Mouse (Mus musculus) spleen, adult 12 weeks (tissue): ENCODE measurements around the gene A2ml1.
A peak's percentile ranks its signal among the peaks of the same experiment; 100 is the strongest.
"Not testable (repeated sequence)": the region's sequence is repeated elsewhere in the genome, so short reads cannot be mapped to it uniquely, and the experiment has no call there.

ENCODE experiments used
- DNase-seq: peaks from one replicate; pipeline ENCODE4 v3.0.0; 2022; ENCODE audit warnings: low spot score

The A2ml1 gene

DNA sequence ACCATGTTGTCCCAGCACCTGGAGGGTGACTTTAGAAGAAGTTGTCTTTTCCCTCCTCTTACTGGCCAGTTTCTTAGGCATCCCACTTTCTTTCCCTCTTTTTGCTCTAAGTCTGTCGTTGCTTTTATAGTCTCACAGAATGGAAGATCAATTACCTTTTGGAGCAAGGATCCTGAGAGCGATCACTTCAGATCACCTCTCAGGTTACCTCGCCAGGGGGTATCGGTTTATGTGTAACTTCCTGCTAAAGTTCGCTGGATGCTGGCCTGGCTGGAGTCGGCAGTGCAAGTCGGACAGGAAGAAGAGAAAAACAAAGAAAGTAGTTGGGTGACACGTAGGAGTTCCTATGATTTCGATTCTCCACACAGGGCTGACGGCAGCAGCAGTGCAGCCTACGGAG is at the start of gene A2ml1:
Gene A2ml1 (minus strand): TSS at position 101 of the 400 bp plus-strand sequence.
- DNase-seq = no peak

DNA sequence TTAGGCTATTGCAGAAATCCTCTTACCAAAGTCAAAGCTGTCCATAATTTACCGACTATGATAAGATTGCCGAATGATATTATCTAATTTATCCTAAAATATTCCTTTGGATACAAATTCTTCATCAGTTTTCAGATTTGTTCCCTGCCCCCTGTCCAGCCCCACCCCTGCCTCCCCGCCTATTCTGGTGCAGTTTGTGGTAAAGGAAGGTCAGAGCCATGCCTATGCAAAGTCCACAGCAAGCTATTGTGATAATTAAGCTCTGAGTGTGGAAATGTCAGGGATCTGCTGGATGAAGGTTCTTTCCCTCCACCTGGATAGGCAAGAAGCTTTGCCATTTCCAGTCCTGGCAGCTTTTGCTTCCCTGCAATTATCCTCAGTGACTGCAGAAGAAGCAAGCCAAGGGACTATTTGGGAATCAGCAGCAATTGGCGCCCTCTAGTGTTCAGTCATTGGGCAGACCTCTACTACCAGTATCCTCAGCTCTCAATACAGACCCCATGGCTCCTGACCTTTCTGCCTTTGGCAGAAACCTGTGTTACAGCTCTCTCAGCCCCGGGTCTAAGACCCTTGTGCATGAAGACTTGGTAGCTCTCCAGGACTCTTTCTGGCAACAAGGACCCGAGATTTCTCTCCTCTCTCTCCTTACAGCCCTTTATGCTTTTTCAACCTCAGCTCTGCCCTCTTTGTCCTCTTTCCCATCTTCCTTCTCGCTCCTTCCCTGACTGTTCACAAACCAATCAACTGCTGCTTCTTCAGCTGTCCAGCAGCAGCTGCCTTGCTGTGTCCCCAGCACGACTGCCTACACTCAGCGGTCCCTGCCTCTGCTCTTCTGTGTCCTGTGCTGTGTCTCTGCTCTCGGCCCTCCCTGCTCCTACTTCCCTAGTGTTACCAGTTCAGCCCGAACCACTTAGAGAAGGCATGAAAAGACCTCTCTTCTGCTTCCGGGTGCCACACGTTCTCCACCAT is 48.6 kb upstream of the A2ml1 start:
- DNase-seq = peak; percentile 17

DNA sequence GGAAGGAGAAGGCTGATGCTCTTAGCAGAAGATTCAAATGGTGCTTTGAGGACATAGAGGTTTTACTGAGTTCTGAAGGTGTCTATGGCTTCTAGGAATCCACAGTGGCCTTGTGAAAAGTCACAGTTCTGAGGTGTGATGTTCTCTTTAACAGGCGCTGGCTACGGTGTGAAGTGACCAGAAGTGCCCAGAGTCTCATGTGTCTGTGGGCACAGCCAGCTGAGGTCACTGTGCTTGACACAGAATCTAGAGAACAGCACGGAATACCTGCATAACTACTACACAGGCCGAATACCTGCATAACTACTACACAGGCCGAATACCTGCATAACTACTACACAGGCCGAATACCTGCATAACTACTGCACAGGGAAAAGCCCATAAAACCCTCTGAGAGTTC is 43.8 kb upstream of the A2ml1 start:
- DNase-seq = not testable (repeated sequence)

DNA sequence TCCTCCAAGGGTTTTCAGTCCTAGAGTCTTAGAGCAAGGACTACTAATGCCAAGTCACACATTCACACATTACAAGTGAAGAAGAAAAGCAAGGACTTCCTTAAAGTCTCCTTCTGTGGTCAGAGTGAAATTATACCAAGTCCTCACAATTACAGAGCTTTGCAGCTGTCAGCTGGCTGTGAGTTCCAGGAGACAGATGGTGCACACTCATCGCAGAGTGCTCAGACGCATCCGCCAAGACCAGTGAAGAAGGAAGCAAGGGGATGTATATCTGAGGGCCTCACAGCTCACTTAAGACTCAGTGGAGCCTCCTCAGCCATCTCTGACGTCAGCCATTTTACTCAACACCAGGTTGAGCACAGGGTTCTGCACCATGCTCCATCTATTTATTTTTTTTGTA is 43.0 kb upstream of the A2ml1 start:
- no peak for DNase-seq

- not testable (repeated sequence) for DNase-seq
Observed at GRCm38 (mm10) chr6:128623433-128623832, 42.0 kb upstream of the A2ml1 start, which contains the start of gene Klrb1a. Gene Klrb1a (minus strand): TSS chr6:128623533.

DNA sequence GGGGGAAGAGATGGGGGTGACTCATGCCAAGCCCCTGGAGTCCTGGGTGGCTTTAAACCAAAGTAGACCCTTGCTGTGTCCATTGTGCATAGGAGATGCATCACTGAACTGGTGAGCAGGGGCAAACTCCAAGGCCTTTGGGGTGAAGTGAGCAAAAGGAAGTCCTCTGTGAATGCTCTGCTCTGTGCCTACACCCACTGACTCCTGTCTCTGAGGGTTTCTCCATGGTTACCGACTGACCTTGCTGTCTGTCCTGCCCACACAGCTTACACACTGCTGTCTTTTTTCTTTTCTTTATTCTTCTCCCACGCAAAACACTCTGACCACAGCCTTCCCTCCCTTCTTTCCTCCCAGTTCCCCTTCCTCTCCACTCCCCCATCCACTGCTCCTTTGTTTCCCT is 41.3 kb upstream of the A2ml1 start:
- no peak for DNase-seq

DNA sequence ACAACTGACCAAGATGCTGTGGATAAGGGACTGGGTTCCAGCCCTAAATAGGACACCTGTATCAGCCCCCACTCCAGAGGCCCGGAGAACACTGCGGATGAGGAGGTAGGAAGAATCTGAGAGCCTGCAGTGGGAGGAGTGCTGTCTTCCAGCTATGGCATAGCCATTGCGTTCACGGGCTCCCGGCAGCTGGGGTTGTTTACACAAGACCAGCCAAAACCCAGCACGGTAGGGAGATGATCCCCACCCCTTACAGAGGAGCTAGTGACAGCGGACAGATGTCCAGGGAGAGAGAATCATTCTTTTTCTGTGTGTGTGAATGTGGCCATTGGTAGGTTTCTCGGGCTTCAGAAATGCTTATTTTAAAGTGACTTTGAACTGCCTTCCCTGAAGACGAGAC is 24.9 kb upstream of the A2ml1 start:
- no peak for DNase-seq

GRCm38 (mm10) chr6:128604512-128604911 is 23.1 kb upstream of the A2ml1 start:
- DNase-seq = no peak

DNA sequence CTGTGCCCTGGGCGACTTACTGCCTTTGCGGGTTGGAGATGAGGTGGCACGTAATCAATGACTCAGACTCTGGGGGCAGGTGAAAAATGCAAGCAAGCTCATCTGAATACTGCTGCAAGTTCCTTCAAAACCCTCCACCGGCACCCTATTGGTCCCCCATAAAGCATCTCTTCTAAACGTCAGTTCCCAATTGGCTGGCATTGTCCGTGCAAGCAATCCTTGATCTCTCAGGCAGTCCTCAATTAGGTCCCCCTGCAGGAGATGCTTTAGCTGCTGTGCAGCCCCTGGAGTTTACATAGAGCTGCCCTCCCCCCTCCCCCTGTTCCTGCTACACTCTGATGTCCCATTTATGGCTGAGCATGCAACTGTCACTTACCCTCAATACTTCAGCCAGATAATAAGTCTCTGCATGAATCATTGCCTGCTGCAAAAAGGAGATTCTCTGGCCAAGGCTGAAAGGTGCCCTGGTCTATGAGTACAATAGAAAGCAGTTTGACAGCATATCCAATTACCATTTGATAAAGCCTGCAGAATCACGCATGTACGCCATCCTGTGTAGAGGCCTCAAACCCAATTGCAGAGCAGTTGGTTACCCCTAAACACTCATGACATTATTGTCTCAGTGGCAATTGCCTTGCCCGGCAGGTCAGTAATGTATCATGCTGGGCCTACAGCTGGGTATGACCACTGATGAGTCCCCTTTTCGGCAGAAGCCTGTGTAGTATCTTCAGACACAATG is 21.2 kb upstream of the A2ml1 start:
- DNase-seq = no peak

- DNase-seq = no peak
Observed at GRCm38 (mm10) chr6:128602026-128602425, 20.6 kb upstream of the A2ml1 start.

- DNase-seq = no peak
Observed at GRCm38 (mm10) chr6:128599555-128599954, 18.1 kb upstream of the A2ml1 start.

- no peak for DNase-seq
Observed at GRCm38 (mm10) chr6:128598256-128599047, 17.0 kb upstream of the A2ml1 start.

DNA sequence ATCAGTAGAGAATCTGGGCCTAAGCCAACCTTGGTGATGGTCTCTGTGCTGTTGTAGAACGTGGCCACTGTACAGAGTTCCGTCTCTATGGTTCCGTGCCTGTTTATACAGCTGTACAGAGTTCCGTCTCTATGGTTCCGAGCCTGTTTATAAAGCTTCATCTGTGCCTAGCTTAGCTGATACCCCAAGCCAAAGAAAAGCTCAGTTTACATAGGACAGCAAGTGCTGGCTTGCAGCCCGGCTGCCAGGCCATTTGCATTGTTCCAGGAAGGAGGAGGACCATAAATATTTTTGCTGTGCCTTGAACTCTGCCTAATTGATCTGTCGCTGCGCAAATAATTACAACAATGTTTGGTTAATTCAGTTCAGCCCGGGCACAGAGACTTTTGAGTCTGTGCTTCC is 15.7 kb upstream of the A2ml1 start:
- DNase-seq = no peak

GRCm38 (mm10) chr6:128594651-128595050 is 13.2 kb upstream of the A2ml1 start:
- DNase-seq = no peak

DNA sequence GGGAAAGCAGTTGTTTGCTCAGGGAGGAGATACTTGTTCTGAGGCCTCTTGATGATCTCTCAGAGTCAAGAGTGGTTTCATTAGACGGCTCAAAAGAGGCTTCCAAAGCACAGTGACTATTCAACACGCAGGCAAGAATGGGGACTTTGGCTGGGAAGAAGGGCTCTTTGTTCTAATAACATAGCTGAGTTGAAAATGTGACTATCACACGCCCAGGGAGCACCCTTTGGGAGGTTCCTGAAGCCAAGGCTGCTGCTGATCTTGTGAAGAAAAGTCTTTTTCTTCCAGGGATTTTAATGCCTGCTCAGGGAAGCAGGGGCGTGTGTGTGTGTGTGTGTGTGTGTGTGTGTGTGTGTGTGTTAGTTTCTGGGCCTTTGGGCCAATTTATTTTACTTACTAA is 8.0 kb upstream of the A2ml1 start:
- DNase-seq = no peak

DNA sequence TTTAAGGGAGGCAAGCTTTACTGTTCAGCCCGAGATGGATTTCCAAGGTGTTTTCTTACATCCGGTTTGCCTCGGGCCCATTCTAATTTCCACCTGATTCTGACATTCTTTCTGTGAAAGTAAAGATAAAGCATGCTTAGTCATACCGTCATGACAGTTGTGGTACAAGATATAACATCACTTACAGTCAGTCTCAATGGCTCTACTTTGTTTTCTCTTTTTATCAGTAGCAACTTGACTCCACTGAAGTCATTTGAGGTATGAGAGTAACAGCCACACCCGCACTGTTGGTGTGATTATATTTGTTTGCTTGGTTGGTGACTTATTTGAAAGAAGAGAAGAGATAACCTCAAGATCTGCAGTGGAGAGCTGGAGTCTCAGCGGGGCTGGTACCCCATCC is 6.2 kb upstream of the A2ml1 start:
- DNase-seq = no peak

DNA sequence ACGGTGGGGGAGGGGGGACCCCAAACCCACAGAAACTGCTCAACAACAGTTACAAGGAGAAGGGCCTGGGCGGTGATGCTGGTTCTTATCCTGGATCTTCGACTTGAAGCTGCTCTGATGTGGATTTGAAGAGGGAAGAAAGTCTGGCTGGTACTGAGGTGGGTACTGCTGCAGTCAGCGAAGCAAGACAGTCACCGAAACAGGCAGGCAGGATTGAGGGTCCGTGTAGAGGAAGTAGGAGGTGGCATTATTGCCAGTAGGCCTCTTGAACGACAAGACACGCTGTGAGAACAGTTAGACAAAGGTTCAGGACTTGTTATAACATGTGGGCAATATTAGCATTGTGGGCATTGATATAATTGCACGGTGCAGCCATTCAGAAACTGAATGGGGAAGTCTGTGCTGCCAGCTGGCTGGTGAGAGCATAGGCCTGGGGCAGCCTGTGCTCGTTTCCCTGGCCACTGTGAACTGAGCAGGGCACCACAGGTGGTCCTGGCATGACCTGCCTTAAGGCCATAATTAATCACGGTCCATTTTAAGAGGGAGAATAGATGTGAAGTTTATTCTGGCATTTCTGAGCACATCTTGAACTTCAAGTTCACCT is 4.3 kb upstream of the A2ml1 start:
- DNase-seq = no peak

GRCm38 (mm10) chr6:128584070-128584660 is 2.8 kb upstream of the A2ml1 start:
- no peak for DNase-seq

DNA sequence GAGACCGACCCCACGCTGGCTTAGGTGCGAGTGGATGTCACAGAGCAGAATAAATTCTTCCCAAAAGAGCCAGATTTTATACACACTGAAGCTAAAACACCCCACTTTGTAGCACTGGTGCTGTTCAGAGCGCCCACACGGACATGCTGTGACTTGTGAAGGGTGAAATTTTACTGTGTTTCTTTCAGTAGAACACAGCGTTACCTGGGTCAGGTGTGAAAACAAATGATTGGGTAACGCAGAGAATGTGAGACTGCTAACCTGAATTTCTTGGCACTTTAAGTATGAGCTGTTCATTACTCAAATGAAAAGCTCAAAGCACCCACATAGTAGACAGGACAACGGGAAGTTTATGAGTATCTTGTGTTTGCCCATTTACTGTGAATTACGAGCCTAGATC is 4.1 kb downstream of the A2ml1 start:
- no peak for DNase-seq

DNA sequence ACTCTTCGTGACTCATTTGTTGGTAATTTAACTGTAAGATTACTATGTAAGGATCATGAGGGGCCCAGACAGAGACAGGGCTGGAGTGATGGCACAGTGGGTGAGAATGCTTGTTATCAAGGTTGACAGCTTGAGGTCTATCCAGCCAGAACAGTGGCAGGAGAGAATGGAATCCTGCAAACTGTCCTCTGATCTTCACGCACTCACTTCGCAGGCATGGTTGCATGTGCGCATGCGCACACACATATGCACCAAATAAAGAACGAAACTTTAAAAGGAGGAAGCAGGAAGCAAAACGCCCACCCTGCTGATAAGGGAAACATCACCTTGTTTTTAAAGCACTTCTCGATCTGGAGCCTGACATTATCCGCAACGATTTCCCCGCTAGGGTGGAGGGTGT is 14.8 kb downstream of the A2ml1 start:
- no peak for DNase-seq

DNA sequence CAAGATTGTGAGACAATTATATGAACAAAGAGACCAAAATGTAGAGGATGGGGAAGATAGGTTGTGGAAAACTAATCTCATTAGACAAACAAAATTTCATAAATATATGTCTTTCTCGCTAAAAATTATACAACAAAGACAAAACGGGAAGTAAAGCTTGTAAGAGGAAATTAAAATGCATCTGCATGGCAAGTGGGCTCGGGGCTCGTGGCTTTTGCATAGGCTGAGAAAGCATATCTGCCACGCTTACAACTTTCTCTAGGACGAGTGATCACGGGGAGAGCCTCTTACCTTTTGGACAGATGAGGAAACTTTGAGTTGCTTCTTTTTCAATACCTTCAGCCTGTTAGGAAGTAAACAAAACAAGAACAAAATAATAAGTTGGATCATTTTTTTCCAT is 27.4 kb downstream of the A2ml1 start:
- DNase-seq = no peak
